Mouse (Mus musculus) adrenal gland, postnatal 10 days (tissue): Measurements from ENCODE around the gene Hoxd3. TPM values are rescaled to one million over a fixed set of nuclear protein-coding genes. Genes with fewer than 3 reads are reported as not detected.
A peak's percentile ranks its signal among the peaks of the same experiment; 100 is the strongest.

Source experiments
- DNase-seq: peaks from one replicate; pipeline ENCODE4 v3.0.0; 2021; ENCODE audit warnings: mixed read lengths
- total RNA-seq, 2 experiments: library from RNA; stranded (reverse); gene quantifications; 2 replicates each; pipeline ENCODE4 v1.2.3; 2021

The Hoxd3 gene
- total RNA-seq, 2 experiments from 2014 or later = 0.33 to 0.42 TPM

GRCm38 (mm10) chr2:74692808-74693431 lies 18.8 kb upstream of the Hoxd3 start:
- DNase-seq = no peak

- DNase-seq = no peak
Observed at GRCm38 (mm10) chr2:74693432-74693827, 18.3 kb upstream of the Hoxd3 start.

- no peak for DNase-seq
Observed at GRCm38 (mm10) chr2:74694066-74694465, 17.7 kb upstream of the Hoxd3 start.

GRCm38 (mm10) chr2:74695383-74695782 lies 16.3 kb upstream of the Hoxd3 start:
- DNase-seq = no peak

GRCm38 (mm10) chr2:74695813-74696430 lies 15.8 kb upstream of the Hoxd3 start:
- no peak for DNase-seq

- no peak for DNase-seq
Observed at GRCm38 (mm10) chr2:74696442-74697335, 15.0 kb upstream of the Hoxd3 start.

- peak; percentile 78 for DNase-seq
Observed at GRCm38 (mm10) chr2:74697567-74698121, 14.1 kb upstream of the Hoxd3 start, which contains the start of gene Hoxd9. Hoxd9 (plus strand) TSS chr2:74697727.

- DNase-seq = peak; percentile 49
Observed at GRCm38 (mm10) chr2:74698201-74699052, 13.3 kb upstream of the Hoxd3 start.

- no peak for DNase-seq
Observed at GRCm38 (mm10) chr2:74699053-74699430, 12.7 kb upstream of the Hoxd3 start.

GRCm38 (mm10) chr2:74699664-74700545 lies 11.8 kb upstream of the Hoxd3 start:
- DNase-seq = no peak

GRCm38 (mm10) chr2:74700546-74701112 lies 11.1 kb upstream of the Hoxd3 start:
- DNase-seq = no peak

- DNase-seq = peak; percentile 90
Observed at GRCm38 (mm10) chr2:74701949-74702819, 9.5 kb upstream of the Hoxd3 start.

GRCm38 (mm10) chr2:74702820-74703219 lies 8.9 kb upstream of the Hoxd3 start:
- no peak for DNase-seq

- DNase-seq = no peak
Observed at GRCm38 (mm10) chr2:74703317-74703716, 8.4 kb upstream of the Hoxd3 start.

- peak; percentile 23 for DNase-seq
Observed at GRCm38 (mm10) chr2:74703720-74704392, 7.9 kb upstream of the Hoxd3 start.

- peak; percentile 88 for DNase-seq
Observed at GRCm38 (mm10) chr2:74704393-74704998, 7.2 kb upstream of the Hoxd3 start, which contains the start of gene Hoxd8. Hoxd8 (plus strand) TSS chr2:74704615.

- DNase-seq = peak; percentile 68
Observed at GRCm38 (mm10) chr2:74704999-74705466, 6.7 kb upstream of the Hoxd3 start.
